Mouse (Mus musculus): ENCODE results near the gene Hint1. TPM values are rescaled to one million over a fixed set of nuclear protein-coding genes. Genes with fewer than 3 reads are reported as not detected.

Gene Hint1
- polyA plus RNA-seq, 1 experiment from 2014 or later: 774 TPM

Other genes starting within 250 kb of the Hint1 start
- gene Cdc42se2, start 78.7 kb upstream of the Hint1 start, polyA plus RNA-seq (2014; fragmentation: Nextera tagmentation; extraction: Ambion mirVana): 81.5 and 94.9 TPM in 2 replicates
- gene Lyrm7, start 5.5 kb upstream of the Hint1 start, polyA plus RNA-seq (2014; fragmentation: Nextera tagmentation; extraction: Ambion mirVana): 8.0 and 12.4 TPM in 2 replicates
- gene Gpx3, start 36.1 kb downstream of the Hint1 start, polyA plus RNA-seq (2014; fragmentation: Nextera tagmentation; extraction: Ambion mirVana): 263 and 321 TPM in 2 replicates
- 20.5 and 20.9 TPM in 2 replicates for gene Tnip1, start 96.5 kb downstream of the Hint1 start, polyA plus RNA-seq (2014; fragmentation: Nextera tagmentation; extraction: Ambion mirVana)
- 327 and 365 TPM in 2 replicates for gene Anxa6, start 167.1 kb downstream of the Hint1 start, polyA plus RNA-seq (2014; fragmentation: Nextera tagmentation; extraction: Ambion mirVana)
- 3.0 and 3.1 TPM in 2 replicates for gene Ccdc69, start 211.7 kb downstream of the Hint1 start, polyA plus RNA-seq (2014; fragmentation: Nextera tagmentation; extraction: Ambion mirVana)
- 23.1 and 24.9 TPM in 2 replicates for gene Gm2a, start 231.7 kb downstream of the Hint1 start, polyA plus RNA-seq (2014; fragmentation: Nextera tagmentation; extraction: Ambion mirVana)